Mouse (Mus musculus) heart, postnatal 36 days (tissue): ENCODE measurements at regions not wholly inside any gene's neighbourhood (a gene's known extent, or its start where the extent isn't known, plus 50 kb on each side); places are given as distances from the start of the nearest gene placed in this dataset.

ENCODE experiments used
- DNase-seq, 2 experiments: peaks; one replicate each; pipeline ENCODE4 v3.0.0; 2021 to 2022
- intact Hi-C: fragments of 180-260 bp; cut with DNase I; formaldehyde crosslinking; loops from one replicate; pipeline ENCODE4 v1.15.1; 2025

DNA sequence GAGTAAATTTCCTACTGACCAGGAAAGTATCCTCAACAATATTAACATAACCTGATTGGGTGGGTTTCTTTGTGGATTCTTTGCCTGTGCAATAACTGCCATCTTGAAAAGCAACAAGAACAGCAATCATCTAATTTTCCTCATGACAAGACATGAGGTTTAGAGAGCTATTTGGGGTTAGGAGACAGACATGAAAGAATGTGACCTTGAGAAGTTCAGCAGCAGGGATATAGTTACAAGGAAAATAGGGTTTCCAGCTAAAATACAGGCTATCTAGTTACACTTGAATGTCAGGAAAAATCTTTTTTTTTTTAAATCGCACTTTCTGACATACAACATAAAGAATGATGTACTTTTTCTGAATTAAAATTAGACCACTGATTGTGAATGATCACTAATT, 83.7 kb upstream of the Lama2 start:
- no peak for DNase-seq
- intact Hi-C loops = no loop called here

DNA sequence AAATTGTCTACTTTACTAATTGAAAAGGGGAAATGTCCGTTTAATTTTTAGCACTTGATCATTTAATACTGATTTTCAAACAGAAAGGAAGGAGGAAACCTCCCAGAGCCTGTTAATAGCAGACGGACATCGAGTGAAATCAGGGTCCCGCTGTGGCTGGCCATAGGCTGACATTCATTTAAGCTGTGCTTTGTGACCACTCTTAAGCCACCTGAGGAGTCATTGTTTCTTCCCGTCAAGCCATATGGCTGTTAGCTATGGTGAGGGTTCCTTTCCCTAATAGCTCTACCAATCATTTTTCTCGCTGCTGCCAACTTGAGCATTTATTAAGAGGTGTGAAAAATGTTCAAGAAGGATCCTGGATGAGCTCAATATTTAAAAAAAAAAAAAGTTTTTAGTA, 78.7 kb upstream of the Lama2 start:
- no peak for DNase-seq
- intact Hi-C loops = no loop called here

DNA sequence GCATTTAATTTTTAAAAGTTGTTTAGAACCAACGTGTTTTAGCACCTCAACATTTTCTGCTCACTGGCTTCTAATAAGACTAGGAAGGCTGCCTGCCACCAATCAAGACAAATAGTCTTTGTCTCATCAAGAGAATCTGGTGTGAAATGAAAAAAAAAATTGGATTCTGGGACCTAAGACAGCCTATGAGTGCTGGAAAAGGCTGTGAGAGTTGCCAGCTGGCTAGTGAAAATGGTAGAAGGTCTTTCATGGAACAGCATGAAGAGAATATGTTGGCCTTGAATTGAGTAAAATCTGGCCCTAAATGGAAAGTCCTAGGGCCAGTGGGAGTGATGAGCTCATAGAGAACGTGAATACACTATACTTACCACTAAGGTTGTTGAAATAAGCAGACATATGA, 61.8 kb upstream of the Lama2 start:
- intact Hi-C loops = no loop called here
- no peak for DNase-seq

DNA sequence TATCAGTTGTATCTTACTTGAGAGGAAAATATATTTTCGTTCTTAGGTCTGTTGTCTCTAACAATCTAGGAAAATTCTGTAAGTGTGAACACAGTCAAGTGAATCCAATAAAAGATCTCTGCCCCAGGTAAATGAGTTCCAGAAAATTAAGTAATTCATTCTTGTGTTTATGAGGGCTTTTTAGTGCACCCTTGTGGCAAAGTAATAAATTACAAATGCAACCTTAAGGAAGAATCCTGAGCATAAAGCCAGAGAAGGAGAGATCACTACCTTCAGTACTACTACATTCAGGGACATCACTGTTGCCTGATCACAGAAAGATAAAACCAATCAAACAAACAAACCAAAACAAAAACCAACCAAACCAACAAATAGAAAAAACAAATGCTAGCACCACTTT, 56.0 kb upstream of the Lama2 start:
- intact Hi-C loops = loop anchor here (2.0 kb wide), 1 partner anchor 545 kb away; no protein-coding TSS in a partner anchor
- no peak for DNase-seq

- intact Hi-C loops = loop anchor here (2.0 kb wide), 1 partner anchor 544 kb away; no protein-coding TSS in a partner anchor
- DNase-seq = no peak
Observed at GRCm38 (mm10) chr10:27674379-27674778, 54.8 kb upstream of the Lama2 start.
